Mouse (Mus musculus) right cerebral cortex, postnatal 10 days (tissue): ENCODE measurements around the gene Pik3cb.

Source experiments
- DNase-seq, 2 experiments: peaks; one replicate each; pipeline ENCODE4 v3.0.0; 2021; ENCODE audit warnings: low spot score in 2 of 2

Gene Pik3cb

GRCm38 (mm10) chr9:99140063-99140882, at the start of gene Pik3cb:
Gene Pik3cb, minus strand, starts transcription at chr9:99140621.
- DNase-seq, result peak; percentile 97 to 99

- DNase-seq, result peak in 1 of 2 experiments; percentile 29
These were observed 42.7 kb upstream of the Pik3cb start for GRCm38 (mm10) chr9:99183043-99183670.

GRCm38 (mm10) chr9:99182121-99182520, 41.7 kb upstream of the Pik3cb start:
- no peak for DNase-seq

- DNase-seq, result peak; percentile 30 to 42
These were observed 39.9 kb upstream of the Pik3cb start for GRCm38 (mm10) chr9:99180272-99180671.

- DNase-seq, result peak in 1 of 2 experiments; percentile 37
These were observed 38.3 kb upstream of the Pik3cb start for GRCm38 (mm10) chr9:99178736-99179135.

DNA sequence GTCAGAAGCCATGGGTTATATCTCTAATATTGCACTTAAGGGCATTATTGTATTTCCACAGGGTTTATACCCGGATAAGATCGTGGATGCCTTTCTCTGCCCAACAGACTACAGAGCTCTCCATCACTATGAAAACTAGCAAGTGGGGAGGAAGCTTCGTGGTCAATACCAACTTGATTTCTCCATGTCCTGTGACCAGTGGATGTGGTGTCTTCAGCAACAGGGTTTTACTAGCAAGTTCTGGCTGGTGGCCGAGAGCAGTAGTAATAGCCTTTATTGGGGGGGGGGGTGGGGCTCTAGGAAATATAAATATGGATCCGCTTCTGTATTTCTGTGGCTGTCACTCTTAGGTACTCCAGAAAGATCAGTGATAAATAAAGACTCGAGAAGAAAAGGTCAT, 35.4 kb upstream of the Pik3cb start:
- DNase-seq, result no peak

DNA sequence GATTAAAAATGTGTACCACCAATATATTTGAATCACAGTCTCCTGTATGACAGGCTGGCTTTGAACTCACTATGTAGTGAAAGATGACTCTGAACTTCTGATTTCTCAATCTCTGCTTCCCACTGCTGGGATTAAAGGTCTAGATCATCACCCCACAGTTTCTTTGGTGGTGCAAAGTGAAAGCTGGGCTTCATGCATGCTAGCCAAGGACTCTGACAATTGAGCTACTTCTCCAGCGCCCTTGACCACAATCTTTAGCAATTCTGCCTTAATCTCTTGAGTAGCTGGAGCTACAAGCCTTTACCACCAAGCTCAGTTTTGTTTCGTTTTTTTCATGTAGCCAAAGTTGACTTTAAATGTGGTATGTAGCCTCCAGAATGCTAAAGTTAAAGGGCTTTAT, 32.4 kb upstream of the Pik3cb start:
- DNase-seq, result no peak

DNA sequence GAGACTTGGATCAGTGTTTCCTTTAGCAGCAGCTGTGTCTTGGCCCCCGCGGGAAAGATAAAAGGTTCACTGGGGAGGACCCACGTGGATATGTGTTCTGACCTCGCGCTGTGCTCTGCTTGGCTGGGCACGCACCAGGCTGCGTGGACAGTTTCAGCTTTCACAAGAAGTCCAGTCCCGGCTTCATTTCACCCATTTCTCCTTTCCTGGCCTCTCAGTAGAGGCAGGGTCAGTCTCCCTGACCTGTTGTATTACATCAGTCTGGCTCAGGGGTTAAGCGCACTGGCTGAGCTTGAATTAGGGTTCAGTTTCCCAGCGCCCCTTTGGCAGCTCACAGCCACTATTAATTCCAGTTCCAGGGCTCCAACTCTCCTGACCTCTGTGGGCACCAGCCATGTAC, 30.8 kb upstream of the Pik3cb start:
- DNase-seq, result no peak

DNA sequence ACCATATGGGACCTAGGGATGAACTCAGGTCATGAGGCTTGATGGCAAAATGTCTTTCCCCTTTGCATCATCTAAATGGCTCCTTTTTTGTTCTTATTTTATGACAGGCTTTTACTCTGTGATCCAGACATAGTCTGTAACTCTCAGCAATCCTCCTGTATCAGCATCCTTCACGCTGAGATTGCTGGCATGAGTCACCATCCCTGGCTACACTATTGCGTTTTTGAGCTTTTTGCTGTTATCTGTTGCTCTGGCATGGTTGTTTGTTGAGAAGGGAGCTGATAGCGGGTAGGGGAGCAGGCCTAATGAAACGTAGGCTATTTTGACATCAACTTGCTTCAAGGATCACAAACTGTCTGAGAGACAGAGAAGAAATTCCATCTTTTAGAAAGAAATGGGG, 28.6 kb upstream of the Pik3cb start:
- DNase-seq, result no peak

DNA sequence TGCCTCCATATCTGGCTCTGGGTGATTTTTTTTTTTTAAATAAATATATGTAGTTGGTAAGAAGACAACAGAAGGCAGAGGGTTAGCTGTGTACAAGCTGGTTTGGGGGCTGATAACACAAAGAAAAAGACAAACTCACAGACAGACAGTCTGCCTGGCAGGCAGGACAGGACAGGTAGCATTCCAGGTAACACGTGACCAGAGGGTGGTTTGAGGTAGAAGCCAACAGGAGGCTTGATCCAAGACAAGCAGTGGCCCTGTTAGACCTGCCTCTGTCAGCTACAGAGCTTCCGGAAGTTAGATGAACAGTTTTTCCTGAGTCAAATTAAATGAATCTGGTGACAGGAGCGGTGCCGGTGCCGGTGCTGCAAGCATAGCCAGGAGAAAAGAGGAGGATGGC, 26.5 kb upstream of the Pik3cb start:
- no peak for DNase-seq

GRCm38 (mm10) chr9:99165956-99166355, 25.5 kb upstream of the Pik3cb start:
- no peak for DNase-seq

- DNase-seq, result peak in 1 of 2 experiments; percentile 35
These were observed 24.3 kb upstream of the Pik3cb start for GRCm38 (mm10) chr9:99164664-99165226.

DNA sequence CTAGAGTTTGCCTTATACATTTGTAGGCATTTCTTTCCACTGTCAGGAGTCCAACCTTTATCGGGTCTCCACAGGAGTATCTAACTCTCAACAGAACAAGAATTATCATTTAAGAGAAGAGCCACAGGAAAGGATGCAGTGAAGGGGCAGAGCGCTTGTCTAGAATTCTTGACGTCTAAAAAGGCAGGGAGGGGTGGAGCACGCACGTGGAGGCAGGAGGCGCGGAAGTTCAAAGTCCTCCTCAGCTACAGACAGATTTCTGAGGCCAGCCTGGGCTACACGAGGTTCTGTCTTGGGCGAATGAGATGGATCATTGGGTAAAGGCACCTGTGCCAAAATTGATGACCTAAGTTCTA, 23.7 kb upstream of the Pik3cb start:
- DNase-seq, result no peak

DNA sequence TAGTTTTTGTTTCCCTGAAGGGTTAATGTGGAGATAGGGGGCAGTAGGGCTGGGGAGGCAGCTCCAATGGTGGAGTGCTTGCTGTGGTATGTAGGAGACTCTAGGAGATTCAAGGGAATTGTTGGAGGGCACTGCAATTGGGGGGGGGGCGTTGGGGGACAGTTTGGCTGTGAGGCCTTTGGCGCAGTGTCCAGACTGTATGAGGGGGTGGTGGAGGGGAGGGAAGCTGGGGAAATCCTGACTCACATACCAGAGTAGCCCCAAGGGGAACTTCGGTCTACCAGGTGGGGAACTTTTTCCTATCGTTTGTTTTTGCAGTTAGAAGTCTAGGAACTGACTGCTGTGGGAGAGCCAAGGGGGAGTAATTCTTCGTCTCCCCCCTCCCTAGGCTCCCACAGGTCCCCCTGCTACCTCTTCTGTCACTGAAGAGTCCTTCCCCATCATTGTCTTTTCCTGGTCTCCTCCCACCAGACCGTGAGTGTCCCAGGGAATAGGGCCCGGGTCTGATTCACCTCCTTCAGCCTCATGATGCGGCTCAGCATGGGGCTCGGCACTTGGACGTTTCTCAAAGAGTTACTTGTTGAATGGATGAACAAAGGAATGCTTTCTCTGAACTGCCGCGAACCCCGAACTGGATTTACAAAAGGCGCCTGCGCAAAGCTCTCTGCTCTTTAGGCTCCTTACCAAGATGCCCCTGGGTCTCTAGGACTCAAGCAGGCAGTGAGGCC, 23.2 kb upstream of the Pik3cb start:
- DNase-seq, result peak; percentile 69 to 71

DNA sequence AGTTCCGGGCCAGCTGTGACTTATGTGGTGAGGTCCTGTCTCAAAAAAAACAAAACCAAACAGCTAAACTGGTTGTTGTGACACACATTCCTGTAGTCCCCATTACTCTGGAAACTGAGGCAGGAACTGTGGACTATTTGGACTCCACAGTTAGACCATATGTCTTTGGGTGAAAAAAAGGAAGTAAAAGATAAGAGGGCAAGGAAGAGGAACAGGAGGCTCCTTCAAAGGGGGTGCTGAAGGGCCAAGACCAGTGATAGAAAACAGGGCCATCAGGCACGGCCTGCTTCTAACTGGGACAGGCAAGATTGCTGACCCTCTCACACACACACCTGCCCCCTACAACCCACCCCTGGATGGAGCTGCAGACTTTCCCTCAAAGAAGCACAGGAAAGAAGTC, 22.4 kb upstream of the Pik3cb start:
- no peak for DNase-seq

DNA sequence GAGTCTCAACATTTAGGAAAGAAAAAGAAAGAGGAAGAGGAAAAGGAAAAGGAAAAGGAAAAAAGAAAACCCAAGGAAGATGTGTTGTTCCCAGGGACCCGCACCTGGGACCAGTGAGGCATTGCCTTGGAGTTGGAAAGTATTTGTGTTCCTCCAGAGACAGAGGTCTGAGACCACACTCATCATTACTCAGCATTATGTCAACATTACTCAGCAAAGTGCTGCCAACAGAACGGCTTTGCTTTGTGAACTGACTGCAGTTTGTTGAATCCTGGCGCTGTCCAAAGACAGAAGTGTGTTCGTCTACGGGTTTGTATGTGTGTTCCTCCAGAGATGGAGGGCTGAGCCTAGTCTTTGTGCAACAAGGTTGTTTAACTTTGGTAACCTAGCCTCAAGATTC, 20.4 kb upstream of the Pik3cb start:
- no peak for DNase-seq

GRCm38 (mm10) chr9:99159932-99160331, 19.5 kb upstream of the Pik3cb start:
- DNase-seq, result no peak

DNA sequence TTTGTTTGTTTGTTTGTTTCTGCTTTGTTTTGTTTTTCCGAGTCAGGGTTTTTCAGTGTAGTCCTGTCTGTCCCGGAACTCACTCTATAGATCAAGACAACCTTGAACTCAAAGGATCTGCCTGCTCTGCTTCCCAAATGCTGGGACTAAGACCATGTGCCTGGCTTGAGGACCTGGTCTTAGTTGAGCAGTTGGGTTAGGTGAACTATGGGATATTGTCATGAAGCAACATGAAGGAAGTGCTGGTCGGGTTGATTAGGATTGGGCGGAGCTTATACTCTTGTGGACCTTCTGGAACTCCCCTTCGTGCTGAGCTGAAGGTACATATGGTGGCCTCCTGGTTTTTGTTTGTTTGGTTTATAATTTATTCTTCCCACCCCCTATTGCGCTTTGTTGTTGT, 18.3 kb upstream of the Pik3cb start:
- no peak for DNase-seq

DNA sequence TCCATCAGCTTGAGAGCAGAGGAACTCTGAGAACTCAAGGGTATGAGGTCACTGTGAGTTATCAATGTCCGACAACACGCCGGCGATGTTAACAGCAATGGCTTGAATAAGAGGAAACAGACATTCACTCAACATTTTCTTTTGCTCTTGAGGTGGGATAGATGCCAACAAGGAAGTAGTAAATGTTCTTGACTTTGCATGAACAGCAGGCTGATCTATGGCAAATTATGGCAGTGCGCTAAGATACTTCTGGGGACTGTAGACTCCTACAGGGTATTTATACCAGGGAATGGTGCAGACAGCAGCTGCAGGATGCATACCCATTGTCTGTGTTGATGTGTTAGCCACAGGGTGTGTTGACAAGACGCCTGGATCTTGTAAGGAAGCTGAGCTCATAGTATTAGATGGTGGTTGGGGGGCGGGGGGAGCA, 17.8 kb upstream of the Pik3cb start:
- no peak for DNase-seq

DNA sequence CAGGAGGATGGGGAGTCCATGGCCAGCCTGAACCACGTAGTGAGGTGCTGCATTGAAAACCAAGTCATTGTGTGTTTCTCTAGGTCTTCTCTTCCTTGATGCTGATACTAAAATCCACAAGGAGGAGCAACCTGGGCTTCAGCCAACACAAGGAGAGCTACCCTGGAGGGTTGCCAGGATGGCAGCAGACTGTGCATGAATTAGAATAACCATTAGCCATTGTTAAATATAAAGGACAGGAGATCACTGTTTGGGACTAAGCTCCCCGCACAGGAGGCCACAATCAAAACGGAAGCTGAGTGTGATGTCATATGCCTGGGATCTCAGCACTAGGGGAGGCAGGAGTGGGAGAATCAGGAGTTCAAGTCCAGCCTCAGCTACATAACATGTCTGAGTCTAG, 13.2 kb upstream of the Pik3cb start:
- peak; percentile 43 to 48 for DNase-seq

GRCm38 (mm10) chr9:99152699-99153490, 12.5 kb upstream of the Pik3cb start:
- no peak for DNase-seq
